Mouse (Mus musculus) intestine, postnatal 0 days (tissue): ENCODE measurements at regions not wholly inside any gene's neighbourhood (a gene's known extent, or its start where the extent isn't known, plus 50 kb on each side); places are given as distances from the start of the nearest gene placed in this dataset.
A peak's percentile ranks its signal among the peaks of the same experiment; 100 is the strongest.
"Not testable (repeated sequence)": the region's sequence is repeated elsewhere in the genome, so short reads cannot be mapped to it uniquely, and the experiment has no call there.

ENCODE experiments used
- ATAC-seq: fragments of 200-750 bp; cut with Nextera tagmentation; 2 replicates; pipeline ENCODE4 v1.8.0; 2017; ENCODE audit warnings: mild to moderate bottlenecking, moderate TSS enrichment, moderate library complexity
- H3K27ac ChIP-seq: fragments of 300-500 bp; sonication (generic); 2 replicates; pipeline ENCODE4 v1.5.1; 2014; ENCODE audit warnings: mild to moderate bottlenecking, low read depth, low read length, moderate library complexity
- H3K27me3 ChIP-seq: fragments of 300-500 bp; sonication (generic); replicated peaks from 2 replicates; pipeline ENCODE4 v1.6.1; 2014; ENCODE audit warnings: low read length, mixed read lengths; ENCODE audit not compliant: control insufficient read depth, insufficient read depth
- H3K36me3 ChIP-seq: fragments of 300-500 bp; sonication (generic); 2 replicates; pipeline ENCODE4 v1.6.1; 2014; ENCODE audit warnings: mild to moderate bottlenecking, moderate library complexity; ENCODE audit not compliant: control insufficient read depth, insufficient read depth
- H3K4me1 ChIP-seq: fragments of 300-500 bp; sonication (generic); replicated peaks from 2 replicates; pipeline ENCODE4 v1.6.1; 2014; ENCODE audit warnings: antibody characterized with exemption, low read length, mixed read lengths; ENCODE audit not compliant: control insufficient read depth, insufficient read depth
- H3K4me2 ChIP-seq: fragments of 300-500 bp; sonication (generic); replicated peaks from 2 replicates; pipeline ENCODE4 v1.6.1; 2014; ENCODE audit warnings: low read depth, mild to moderate bottlenecking, moderate library complexity
- H3K4me3 ChIP-seq: fragments of 300-500 bp; sonication (generic); 2 replicates; pipeline ENCODE4 v1.5.1; 2014; ENCODE audit warnings: low read depth, low read length
- H3K9ac ChIP-seq: fragments of 300-500 bp; sonication (generic); 2 replicates; pipeline ENCODE4 v1.6.1; 2014; ENCODE audit warnings: mild to moderate bottlenecking, low read depth, low read length
- H3K9me3 ChIP-seq: fragments of 300-500 bp; sonication (generic); 2 replicates; pipeline ENCODE4 v1.6.1; 2016; ENCODE audit warnings: mixed run types; ENCODE audit not compliant: control insufficient read depth
- CTCF ChIP-seq: sonication (generic); IDR thresholded peaks from 2 replicates; pipeline ENCODE4 v1.5.1; 2016; ENCODE audit warnings: low read depth, mild to moderate bottlenecking, control low read depth, antibody characterized with exemption, moderate library complexity
- WGBS: fragments of 180-500 bp; shearing (Covaris S2); extraction: QIAGEN DNeasy Blood & Tissue Kit; methylation state at CpG from one replicate; pipeline ENCODE4 v1.1.7; 2014; 5-methylcytosine and 5-hydroxymethylcytosine counted together

GRCm38 (mm10) chr1:161657511-161657910 lies 130.8 kb downstream of the Fasl start:
- no peak for TF ChIP-seq CTCF
- Histone ChIP-seq H3K27ac (no peak overlapping the region), H3K9me3 (no peaks in the 10 kb centered on the region), H3K4me3 (no peak overlapping the region), H3K27me3 (no peaks in the 10 kb centered on the region), H3K36me3 (no peaks in the 10 kb centered on the region), H3K4me1 (no peaks in the 10 kb centered on the region), H3K9ac (no peak overlapping the region), H3K4me2 (no peak overlapping the region)
- ATAC-seq = no peak
- WGBS = 70% methylated on average over 1 of the region's 1 CpGs

- Histone ChIP-seq H3K9ac (no peak overlapping the region), H3K4me2 (no peak overlapping the region), H3K4me1 (no peaks in the 10 kb centered on the region), H3K27me3 (no peaks in the 10 kb centered on the region), H3K36me3 (no peaks in the 10 kb centered on the region), H3K4me3 (no peak overlapping the region), H3K9me3 (no peaks in the 10 kb centered on the region), H3K27ac (no peak overlapping the region)
- peak; percentile 46 for TF ChIP-seq CTCF
- WGBS = 62% methylated on average over 2 of the region's 2 CpGs
- no peak for ATAC-seq
These were observed 138.9 kb downstream of the Fasl start for GRCm38 (mm10) chr1:161649387-161649786.

GRCm38 (mm10) chr1:161632098-161632497 lies 137.6 kb downstream of the Tnfsf18 start:
- H3K9me3 ChIP-seq = no peaks in the 10 kb centered on the region
- no peak overlapping the region for H3K9ac ChIP-seq
- no peaks in the 10 kb centered on the region for H3K4me1 ChIP-seq
- no peaks in the 10 kb centered on the region for H3K36me3 ChIP-seq
- H3K27me3 ChIP-seq = no peaks in the 10 kb centered on the region
- H3K4me3 ChIP-seq = no peak overlapping the region
- TF ChIP-seq CTCF = no peak
- no peak overlapping the region for H3K4me2 ChIP-seq
- no peak overlapping the region for H3K27ac ChIP-seq
- peak; percentile 86 for ATAC-seq
- WGBS = 62% methylated on average over 5 of the region's 5 CpGs

GRCm38 (mm10) chr1:161621291-161621690 lies 126.8 kb downstream of the Tnfsf18 start:
- no peak overlapping the region for H3K9ac ChIP-seq
- no peak for ATAC-seq
- no peaks in the 10 kb centered on the region for H3K27me3 ChIP-seq
- no peak overlapping the region for H3K4me2 ChIP-seq
- 69% methylated on average over 6 of the region's 6 CpGs for WGBS
- TF ChIP-seq CTCF = no peak
- H3K4me3 ChIP-seq = no peak overlapping the region
- no peaks in the 10 kb centered on the region for H3K9me3 ChIP-seq
- no peak overlapping the region for H3K27ac ChIP-seq
- no peaks in the 10 kb centered on the region for H3K4me1 ChIP-seq
- no peaks in the 10 kb centered on the region for H3K36me3 ChIP-seq

GRCm38 (mm10) chr1:161614091-161614490 lies 119.6 kb downstream of the Tnfsf18 start:
- not testable (repeated sequence) for H3K4me1 ChIP-seq, H3K27ac ChIP-seq, H3K27me3 ChIP-seq, H3K4me2 ChIP-seq, ATAC-seq, H3K4me3 ChIP-seq, H3K9ac ChIP-seq, H3K36me3 ChIP-seq, H3K9me3 ChIP-seq
- 93% methylated on average over 6 of the region's 7 CpGs for WGBS

- not testable (repeated sequence) for H3K4me3 ChIP-seq, H3K4me2 ChIP-seq, H3K36me3 ChIP-seq, H3K9me3 ChIP-seq, H3K27ac ChIP-seq, H3K4me1 ChIP-seq, H3K27me3 ChIP-seq, H3K9ac ChIP-seq, ATAC-seq
- WGBS = 88% methylated on average over 10 of the region's 10 CpGs
These were observed 119.2 kb downstream of the Tnfsf18 start for GRCm38 (mm10) chr1:161613658-161614057.

GRCm38 (mm10) chr1:161607446-161607845 lies 113.0 kb downstream of the Tnfsf18 start:
- H3K36me3 ChIP-seq = no peaks in the 10 kb centered on the region
- no peak overlapping the region for H3K4me2 ChIP-seq
- TF ChIP-seq CTCF = no peak
- WGBS = 84% methylated on average over 4 of the region's 4 CpGs
- no peak overlapping the region for H3K27ac ChIP-seq
- H3K4me3 ChIP-seq = no peak overlapping the region
- no peak overlapping the region for H3K9ac ChIP-seq
- no peak for ATAC-seq
- H3K4me1 ChIP-seq = no peaks in the 10 kb centered on the region
- no peaks in the 10 kb centered on the region for H3K9me3 ChIP-seq
- H3K27me3 ChIP-seq = no peaks in the 10 kb centered on the region
